Mouse (Mus musculus) lung, postnatal 0 days (tissue): Measurements from ENCODE around the gene Zfp866.

Source experiments
- CTCF ChIP-seq: IDR thresholded peaks from 2 replicates; pipeline ENCODE4 v1.5.1; 2016; ENCODE audit warnings: antibody characterized with exemption, mild to moderate bottlenecking
- EP300 ChIP-seq: IDR thresholded peaks from 2 replicates; pipeline ENCODE4 v1.6.1; 2016; ENCODE audit warnings: antibody characterized with exemption, mild to moderate bottlenecking, control low read depth

GRCm38 (mm10) chr8:69775149-69775534 is 15.8 kb downstream of the Zfp866 start:
- TF ChIP-seq CTCF (no peak), EP300 (no peak)
